Comparison of ENCODE assay signal across 11 mouse cellular contexts in genomic region chr4:135079859-135080640, GRCm38 (mm10). TPM values are rescaled to one million over a fixed set of nuclear protein-coding genes. Genes with fewer than 3 reads are reported as not detected.
DNase-seq lines count a peak whose midpoint lies in the region; ATAC-seq and TF ChIP-seq lines count a peak whose summit lies in the region.
"Had no signal": no experiment of that assay in that cellular context is flagged by ENCODE, and none has a peak within 500 bp of the region (broad histone marks: within the 10 kb centered on the region; RNA-seq: fewer than 3 reads in every experiment).

No protein-coding gene starts in this region.

- DNase-seq in hindbrain, embryonic 10.5 days (ENCODE audit: low spot score): peak; percentile 21
- no peak for DNase-seq in hindbrain, embryonic 14.5 days (ENCODE audit: low spot score)
- peak; percentile 86 to 89 for DNase-seq in CD8-positive naive resting alpha-beta T cell, adult 2 months (ENCODE audit: low read depth in 2 of 2, low spot score in 2 of 2)
- DNase-seq in right cerebral cortex, postnatal 4 days: peak; percentile 5
- no peak for DNase-seq in kidney, postnatal 14 days
- no peak for DNase-seq in layer of hippocampus, adult 9-11 months
- DNase-seq in cerebellum, adult 2 months: no peak
- DNase-seq: kidney, adult 9 months had no signal

- H3K9me3 ChIP-seq in hindbrain, embryonic 10.5 days: no peaks in the 10 kb centered on the region
- H3K9me3 ChIP-seq in hindbrain, embryonic 14.5 days (ENCODE audit: control insufficient read depth, low read length): no peaks in the 10 kb centered on the region
- H3K9me3 ChIP-seq: embryonic facial prominence, embryonic 15.5 days; lung, embryonic 15.5 days had no signal

- no peak overlapping the region for H3K4me3 ChIP-seq in hindbrain, embryonic 10.5 days
- H3K4me3 ChIP-seq in hindbrain, embryonic 14.5 days (replicated peaks; ENCODE audit: low read length): no peak overlapping the region
- no peak overlapping the region for H3K4me3 ChIP-seq in embryonic fibroblast, embryonic 13.5 days (ENCODE audit: insufficient read depth, low read length)
- no peak overlapping the region for H3K4me3 ChIP-seq in cerebellum, adult 2 months (replicated peaks; ENCODE audit: insufficient read depth, low read depth, low read length)
- H3K4me3 ChIP-seq: embryonic facial prominence, embryonic 15.5 days; lung, embryonic 15.5 days had no signal

- no peak for TF ChIP-seq POLR2A in embryonic fibroblast, embryonic 13.5 days (IDR thresholded peaks at IDR 0.05; ENCODE audit: low read depth, low read length)
- TF ChIP-seq POLR2A in cerebellum, adult 2 months (IDR thresholded peaks at IDR 0.05; ENCODE audit: borderline replicate concordance, insufficient read depth, low read length): no peak

- peaks cover 18% of the 10 kb centered on the region for H3K4me1 ChIP-seq in hindbrain, embryonic 10.5 days (replicated peaks)
- H3K4me1 ChIP-seq in hindbrain, embryonic 14.5 days (replicated peaks; ENCODE audit: control insufficient read depth, insufficient read depth, low read length): no peaks in the 10 kb centered on the region
- H3K4me1 ChIP-seq in embryonic fibroblast, embryonic 13.5 days (ENCODE audit: control insufficient read depth, insufficient read depth, low read length): no peaks in the 10 kb centered on the region
- H3K4me1 ChIP-seq in cerebellum, adult 2 months (ENCODE audit: control insufficient read depth, insufficient read depth, low read length): no peaks in the 10 kb centered on the region
- H3K4me1 ChIP-seq: lung, embryonic 15.5 days had no signal

- TF ChIP-seq CTCF in embryonic fibroblast, embryonic 13.5 days (IDR thresholded peaks at IDR 0.05; ENCODE audit: borderline replicate concordance, insufficient read depth, low read length): no peak
- TF ChIP-seq CTCF in cerebellum, adult 2 months (IDR thresholded peaks at IDR 0.05; ENCODE audit: borderline replicate concordance, insufficient read depth, low read depth, low read length): no peak

- WGBS in hindbrain, embryonic 10.5 days: 53% methylated on average over 23 of the region's 23 CpGs
- 49% methylated on average over 23 of the region's 23 CpGs for WGBS in hindbrain, embryonic 14.5 days
- 68% methylated on average over 23 of the region's 23 CpGs for WGBS in cerebellum, adult 2 months

- no peak overlapping the region for H3K4me2 ChIP-seq in hindbrain, embryonic 14.5 days (replicated peaks)
- H3K4me2 ChIP-seq: embryonic facial prominence, embryonic 15.5 days; lung, embryonic 15.5 days had no signal

- H3K9ac ChIP-seq in hindbrain, embryonic 14.5 days: no peak overlapping the region
- H3K9ac ChIP-seq: embryonic facial prominence, embryonic 15.5 days; lung, embryonic 15.5 days had no signal

- H3K27me3 ChIP-seq in hindbrain, embryonic 10.5 days (ENCODE audit: insufficient read depth, poor library complexity, severe bottlenecking): peaks cover 3% of the 10 kb centered on the region; the same call in 1 of the 2 replicates
- H3K27me3 ChIP-seq in hindbrain, embryonic 14.5 days (ENCODE audit: control insufficient read depth, insufficient read depth, low read length): no peaks in the 10 kb centered on the region
- no peaks in the 10 kb centered on the region for H3K27me3 ChIP-seq in cerebellum, adult 2 months (ENCODE audit: control insufficient read depth, insufficient read depth, low read length)
- H3K27me3 ChIP-seq: lung, embryonic 15.5 days had no signal

- no peaks in the 10 kb centered on the region for H3K36me3 ChIP-seq in hindbrain, embryonic 10.5 days
- no peaks in the 10 kb centered on the region for H3K36me3 ChIP-seq in hindbrain, embryonic 14.5 days (replicated peaks; ENCODE audit: control insufficient read depth, insufficient read depth)
- H3K36me3 ChIP-seq: embryonic facial prominence, embryonic 15.5 days; lung, embryonic 15.5 days had no signal

- ATAC-seq in hindbrain, embryonic 14.5 days (ENCODE audit: low FRiP score): no peak

- peak overlapping the region; percentile 63 for H3K27ac ChIP-seq in hindbrain, embryonic 10.5 days
- H3K27ac ChIP-seq in hindbrain, embryonic 14.5 days: no peak overlapping the region
- peak overlapping the region; percentile 48 for H3K27ac ChIP-seq in embryonic fibroblast, embryonic 13.5 days (ENCODE audit: insufficient read depth, low read length)
- no peak overlapping the region for H3K27ac ChIP-seq in cerebellum, adult 2 months (ENCODE audit: insufficient read depth, low read length)
- H3K27ac ChIP-seq: embryonic facial prominence, embryonic 15.5 days; lung, embryonic 15.5 days had no signal

RNA-seq across cellular contexts. Expression of gene Runx3, which starts 40.4 kb away (rescaled TPM):
- polyA plus RNA-seq in hindbrain, embryonic 10.5 days (2016; fragmentation: Nextera tagmentation; extraction: Ambion mirVana): 0.07 and 0.09 TPM in 2 replicates
- polyA plus RNA-seq in hindbrain, embryonic 14.5 days (2014; fragmentation: Nextera tagmentation; extraction: Ambion mirVana): not detected in 2 replicates
- 4.4 and 8.2 TPM in 2 replicates for polyA plus RNA-seq in embryonic fibroblast, embryonic 13.5 days (2011; ENCODE audit: insufficient read length, low read depth, missing spikeins)
- 0.05 TPM in 1 of 2 replicates, not detected in the other for polyA plus RNA-seq in cerebellum, adult 2 months (2012; rRNA removed)

Comparison
In these comparisons a context has a peak if more than half of its experiments do, and no peak if none do; other contexts are left out.
1. DNase-seq: peak in hindbrain, embryonic 10.5 days (single experiment), CD8-positive naive resting alpha-beta T cell, adult 2 months (2 of 2) and right cerebral cortex, postnatal 4 days (single experiment); none in hindbrain, embryonic 14.5 days (single experiment), kidney, postnatal 14 days (single experiment), layer of hippocampus, adult 9-11 months (single experiment) and cerebellum, adult 2 months (0 of 2).
2. H3K27ac ChIP-seq: peak in hindbrain, embryonic 10.5 days (single experiment) and embryonic fibroblast, embryonic 13.5 days (single experiment); none in hindbrain, embryonic 14.5 days (single experiment) and cerebellum, adult 2 months (single experiment).